Mouse (Mus musculus): Measurements from ENCODE around the gene Gm20388.

DNA sequence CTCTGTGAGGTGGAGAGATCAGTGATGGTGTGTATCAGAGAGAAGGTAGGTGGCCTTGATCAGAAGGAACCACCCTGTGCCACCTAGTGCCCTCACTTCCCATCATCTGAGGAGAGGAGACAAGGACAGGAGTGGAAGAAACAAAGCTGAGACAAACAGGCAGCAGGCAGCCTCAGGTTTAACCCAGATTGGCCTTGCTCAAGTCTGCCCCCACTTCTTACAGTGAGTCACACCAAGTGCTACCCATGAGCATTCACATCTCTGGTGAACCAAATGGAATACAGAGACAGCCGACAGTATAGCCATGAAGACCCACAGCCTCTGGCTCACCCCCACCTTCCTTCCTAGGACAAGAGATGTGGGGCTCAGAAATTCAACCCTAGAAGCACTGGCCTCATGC is 3848.3 kb downstream of the Gm20388 start:
- no peak for TF ChIP-seq GATA1 (IDR thresholded peaks at IDR 0.05; ENCODE audit: low read length)
- TF ChIP-seq TAL1 (IDR thresholded peaks at IDR 0.05; ENCODE audit: low read length) = no peak

Measured in erythroblast, embryonic 14.5 days (primary cell).